In the genomic region with DNA sequence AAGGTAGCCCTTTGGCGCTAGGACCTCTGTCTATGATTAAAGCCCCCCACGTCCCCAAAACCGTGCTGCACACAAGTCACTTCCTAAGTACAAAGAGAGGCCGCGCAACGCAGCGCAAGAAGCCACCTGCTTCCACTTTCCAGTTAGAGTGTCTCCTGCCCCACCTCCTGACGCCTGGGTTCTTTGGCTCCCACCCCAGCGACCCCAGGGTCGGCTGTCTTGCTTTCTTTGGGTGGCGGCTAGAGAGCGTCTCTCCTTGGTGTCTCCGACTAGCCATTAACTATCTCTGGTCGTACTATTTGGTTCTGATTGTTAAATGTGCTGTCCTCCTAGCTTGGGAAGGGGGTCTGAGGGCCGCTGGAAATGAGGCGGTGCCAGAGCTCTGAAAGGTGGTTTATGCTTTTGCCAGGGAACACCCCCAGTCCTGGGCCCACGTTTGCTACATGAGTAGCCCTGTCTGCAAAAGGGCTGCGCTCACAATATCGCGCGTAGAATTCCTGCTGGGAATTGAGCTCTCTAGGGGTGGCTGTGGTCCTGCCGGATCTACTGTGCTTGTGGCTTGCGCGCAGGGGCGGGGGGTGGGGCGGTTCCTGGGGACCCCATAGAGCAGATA, we compare ENCODE assay signal across 10 mouse cellular contexts. TPM values are rescaled to one million over a fixed set of nuclear protein-coding genes. Genes with fewer than 3 reads are reported as not detected.
DNase-seq lines count a peak whose midpoint lies in the region; ATAC-seq and TF ChIP-seq lines count a peak whose summit lies in the region.
"Had no signal": no experiment of that assay in that cellular context is flagged by ENCODE, and none has a peak within 500 bp of the region (broad histone marks: within the 10 kb centered on the region; RNA-seq: fewer than 3 reads in every experiment).

No protein-coding gene starts in this region.

- H3K27ac ChIP-seq in kidney, embryonic 14.5 days (ENCODE audit: low read depth, low read length), result no peak overlapping the region
- H3K27ac ChIP-seq in hindbrain, embryonic 12.5 days, result no peak overlapping the region
- H3K27ac ChIP-seq in midbrain, postnatal 0 days (ENCODE audit: low read depth, low read length), result no peak overlapping the region

- no peaks in the 10 kb centered on the region for H3K9me3 ChIP-seq in kidney, embryonic 14.5 days (ENCODE audit: control insufficient read depth, low read length)
- H3K9me3 ChIP-seq in hindbrain, embryonic 12.5 days (replicated peaks), result no peaks in the 10 kb centered on the region
- no peaks in the 10 kb centered on the region for H3K9me3 ChIP-seq in midbrain, postnatal 0 days (ENCODE audit: low read length)

- 0 out of 2 replicates have a peak, but pooled peaks cover 16% of the 10 kb centered on the region for H3K4me1 ChIP-seq in kidney, embryonic 14.5 days (ENCODE audit: control insufficient read depth, insufficient read depth, low read length)
- peaks cover 24% of the 10 kb centered on the region for H3K4me1 ChIP-seq in hindbrain, embryonic 12.5 days
- peaks cover 3% of the 10 kb centered on the region; the same call in 1 of the 2 replicates for H3K4me1 ChIP-seq in midbrain, postnatal 0 days (ENCODE audit: insufficient read depth, low read length)

- H3K9ac ChIP-seq in kidney, embryonic 14.5 days (ENCODE audit: low read depth, low read length), result no peak overlapping the region
- H3K9ac ChIP-seq in hindbrain, embryonic 12.5 days, result peak overlapping the region; percentile 63
- H3K9ac ChIP-seq in midbrain, postnatal 0 days (replicated peaks; ENCODE audit: low read length, poor library complexity, severe bottlenecking), result peak overlapping the region; percentile 70

- H3K4me3 ChIP-seq in kidney, embryonic 14.5 days (ENCODE audit: low read length), result peak overlapping the region; percentile 51
- H3K4me3 ChIP-seq in hindbrain, embryonic 12.5 days, result peak overlapping the region; percentile 64
- H3K4me3 ChIP-seq in midbrain, postnatal 0 days (ENCODE audit: low read depth, low read length), result peak overlapping the region; percentile 76

- H3K27me3 ChIP-seq in kidney, embryonic 14.5 days (ENCODE audit: control insufficient read depth, insufficient read depth, low read length), result peaks cover 65% of the 10 kb centered on the region
- peaks cover 76% of the 10 kb centered on the region for H3K27me3 ChIP-seq in hindbrain, embryonic 12.5 days
- peaks cover 18% of the 10 kb centered on the region for H3K27me3 ChIP-seq in midbrain, postnatal 0 days (ENCODE audit: insufficient read depth, low read length)

- no peak for ATAC-seq in kidney, embryonic 14.5 days (ENCODE audit: low FRiP score, low TSS enrichment)
- ATAC-seq in hindbrain, embryonic 12.5 days (ENCODE audit: low FRiP score), result no peak
- ATAC-seq in midbrain, postnatal 0 days (ENCODE audit: low FRiP score), result peak; percentile 8; the same call in 1 of the 2 replicates

- H3K4me2 ChIP-seq in kidney, embryonic 14.5 days (replicated peaks; ENCODE audit: low read depth, low read length), result peak overlapping the region; percentile 98
- H3K4me2 ChIP-seq in hindbrain, embryonic 12.5 days (replicated peaks), result peak overlapping the region; percentile 97
- peak overlapping the region; percentile 99 for H3K4me2 ChIP-seq in midbrain, postnatal 0 days (ENCODE audit: low read depth, low read length, poor library complexity, severe bottlenecking)

- H3K36me3 ChIP-seq in kidney, embryonic 14.5 days (ENCODE audit: control insufficient read depth, insufficient read depth, low read length), result no peaks in the 10 kb centered on the region
- no peaks in the 10 kb centered on the region; the same call in 1 of the 2 replicates for H3K36me3 ChIP-seq in hindbrain, embryonic 12.5 days
- no peaks in the 10 kb centered on the region for H3K36me3 ChIP-seq in midbrain, postnatal 0 days (ENCODE audit: insufficient read depth, low read length)

- WGBS in kidney, embryonic 14.5 days, result under 1% methylated on average over 26 of the region's 26 CpGs
- WGBS in hindbrain, embryonic 12.5 days, result under 1% methylated on average over 26 of the region's 26 CpGs
- 2% methylated on average over 26 of the region's 26 CpGs for WGBS in midbrain, postnatal 0 days

- no peak for DNase-seq in kidney, postnatal 14 days
- DNase-seq in cerebellum, adult 9-10 months, result peak; percentile 65
- no peak for DNase-seq in midbrain, postnatal 0 days (ENCODE audit: low spot score)
- DNase-seq in urinary bladder, postnatal 4 days (ENCODE audit: low spot score in 2 of 2), result no peak
- no peak for DNase-seq in thymus, adult 18-20 months
- no peak for DNase-seq in kidney, adult 18-20 months

- TF ChIP-seq CTCF in midbrain, postnatal 0 days (IDR thresholded peaks at IDR 0.05), result no peak

RNA-seq across cellular contexts. Expression of a gene that starts 0.9 kb away (rescaled TPM):
- polyA plus RNA-seq in kidney, embryonic 14.5 days (2014; fragmentation: Nextera tagmentation; extraction: Ambion mirVana), result 0.22 TPM in 1 of 2 replicates, not detected in the other
- polyA plus RNA-seq in hindbrain, embryonic 12.5 days (2016; fragmentation: Nextera tagmentation; extraction: Ambion mirVana), result 9.4 and 12.0 TPM in 2 replicates
- 12.9 TPM in 2 replicates for total RNA-seq in midbrain, postnatal 0 days (2014; rRNA removed)
- polyA plus RNA-seq in midbrain, postnatal 0 days (2015; fragmentation: Nextera tagmentation; extraction: Ambion mirVana), result 6.4 and 8.5 TPM in 2 replicates
- total RNA-seq: hematopoietic stem cell, adult 5-6 weeks; MEL had no signal
